Mouse (Mus musculus) left cerebral cortex, adult 8-10 months (tissue): Measurements from ENCODE around the gene Gpr142. TPM values are rescaled to one million over a fixed set of nuclear protein-coding genes. Genes with fewer than 3 reads are reported as not detected.

Experiments used
- DNase-seq, 2 experiments: peaks; one replicate each; pipeline ENCODE4 v3.0.0; 2022; ENCODE audit warnings: low spot score in 2 of 2
- total RNA-seq, 4 experiments: library from RNA; stranded (reverse); gene quantifications; 2 replicates each; pipeline ENCODE4 v1.2.4; 2022

Gpr142 gene
- total RNA-seq, 4 experiments from 2014 or later = not detected

- no peak for DNase-seq
These were observed 45.2 kb downstream of the Gpr142 start for GRCm38 (mm10) chr11:114843818-114844463.

GRCm38 (mm10) chr11:114844464-114845220 lies 45.9 kb downstream of the Gpr142 start:
- DNase-seq = no peak

- no peak for DNase-seq
These were observed 47.6 kb downstream of the Gpr142 start for GRCm38 (mm10) chr11:114846336-114846735.

- no peak for DNase-seq
These were observed 48.3 kb downstream of the Gpr142 start for GRCm38 (mm10) chr11:114847008-114847407.

- DNase-seq = no peak
These were observed 50.8 kb downstream of the Gpr142 start for GRCm38 (mm10) chr11:114849572-114849971.

- no peak for DNase-seq
These were observed 51.3 kb downstream of the Gpr142 start for GRCm38 (mm10) chr11:114850066-114850451.

- DNase-seq = no peak
These were observed 51.9 kb downstream of the Gpr142 start, which contains the start of gene Gprc5c for GRCm38 (mm10) chr11:114850452-114851268. Gene Gprc5c (plus strand): TSS chr11:114851152.

GRCm38 (mm10) chr11:114851269-114851607 lies 52.5 kb downstream of the Gpr142 start:
- DNase-seq = no peak

- DNase-seq = no peak
These were observed 53.0 kb downstream of the Gpr142 start for GRCm38 (mm10) chr11:114851608-114852310.

GRCm38 (mm10) chr11:114852311-114853173 lies 53.8 kb downstream of the Gpr142 start:
- DNase-seq = no peak

GRCm38 (mm10) chr11:114853174-114853838 lies 54.6 kb downstream of the Gpr142 start:
- no peak for DNase-seq

GRCm38 (mm10) chr11:114854581-114854980 lies 55.9 kb downstream of the Gpr142 start:
- DNase-seq = no peak

- DNase-seq = no peak
These were observed 57.4 kb downstream of the Gpr142 start for GRCm38 (mm10) chr11:114856125-114856524.

Other genes starting within 250 kb of the Gpr142 start
- gene Rpl38, start 130.4 kb upstream of the Gpr142 start, total RNA-seq = 1,000 to 10,000 TPM in 2 of 4 experiments, 100 to 1,000 TPM in 2; 852 to 1,038 (median 940) TPM
- 10 to 100 TPM; 35.6 to 41.8 (median 38.0) TPM for gene Ttyh2, start 123.5 kb upstream of the Gpr142 start, total RNA-seq
- 1 to 10 TPM; 1.7 to 3.0 (median 2.5) TPM for gene Dnaic2, start 71.5 kb upstream of the Gpr142 start, total RNA-seq
- 1 to 10 TPM; 2.4 to 3.4 (median 3.1) TPM for gene Kif19a, start 33.5 kb upstream of the Gpr142 start, total RNA-seq
- 10 to 100 TPM; 21.5 to 28.4 (median 23.1) TPM for gene Btbd17, start 3.0 kb upstream of the Gpr142 start, total RNA-seq
- 1 to 10 TPM; 4.6 to 5.6 (median 5.4) TPM for gene Gprc5c, start 52.2 kb downstream of the Gpr142 start, total RNA-seq
- gene Cd300a, start 91.1 kb downstream of the Gpr142 start, total RNA-seq = under 1 TPM; 0.40 to 0.87 (median 0.73) TPM
- gene Cd300lb, start 135.5 kb downstream of the Gpr142 start, total RNA-seq = not detected
- gene Cd300c, start 170.2 kb downstream of the Gpr142 start, total RNA-seq = not detected
- under 1 TPM in 2 of 4 experiments, not detected in 2; 0.21 to 0.46 TPM for gene Cd300ld, start 191.0 kb downstream of the Gpr142 start, total RNA-seq
- gene Cd300c2, start 203.0 kb downstream of the Gpr142 start, total RNA-seq = 10 to 100 TPM in 2 of 4 experiments, 1 to 10 TPM in 2; 3.7 to 15.1 (median 8.1) TPM
- gene Cd300ld2, start 217.3 kb downstream of the Gpr142 start, total RNA-seq = not detected
- gene Cd300ld4, start 228.1 kb downstream of the Gpr142 start, total RNA-seq = 1 to 10 TPM in 2 of 4 experiments, under 1 TPM in 1, not detected in 1; 0.46 to 1.6 (median 1.1) TPM
- gene Cd300ld5, start 238.8 kb downstream of the Gpr142 start, total RNA-seq = 1 to 10 TPM; 1.1 to 2.3 (median 1.2) TPM
- gene Cd300ld3, start 249.5 kb downstream of the Gpr142 start, total RNA-seq = 1 to 10 TPM in 2 of 4 experiments, not detected in 2; 1.3 to 2.8 TPM